Mouse (Mus musculus): ENCODE measurements around the gene Kalrn.

The Kalrn gene

DNA sequence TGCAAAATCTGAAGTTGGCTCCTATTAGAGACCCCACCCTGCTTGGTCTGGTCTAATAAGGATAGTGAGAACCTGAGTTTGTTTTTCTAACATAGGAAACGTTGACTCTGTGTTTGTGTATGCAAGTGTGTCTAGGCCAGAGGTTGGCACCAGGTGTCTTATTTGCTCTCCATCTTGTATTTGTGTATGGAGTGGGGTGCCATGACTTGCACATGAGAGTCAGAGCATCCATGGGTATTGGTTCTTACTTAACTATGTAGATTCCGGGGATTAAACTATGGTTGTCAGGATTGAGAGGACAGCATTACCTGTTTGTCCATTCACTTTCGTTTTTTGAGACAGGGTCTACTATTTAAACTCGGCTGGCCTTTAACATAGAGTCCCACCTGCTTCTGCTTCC lies 620.3 kb downstream of the Kalrn start:
- no peak for DNase-seq

DNA sequence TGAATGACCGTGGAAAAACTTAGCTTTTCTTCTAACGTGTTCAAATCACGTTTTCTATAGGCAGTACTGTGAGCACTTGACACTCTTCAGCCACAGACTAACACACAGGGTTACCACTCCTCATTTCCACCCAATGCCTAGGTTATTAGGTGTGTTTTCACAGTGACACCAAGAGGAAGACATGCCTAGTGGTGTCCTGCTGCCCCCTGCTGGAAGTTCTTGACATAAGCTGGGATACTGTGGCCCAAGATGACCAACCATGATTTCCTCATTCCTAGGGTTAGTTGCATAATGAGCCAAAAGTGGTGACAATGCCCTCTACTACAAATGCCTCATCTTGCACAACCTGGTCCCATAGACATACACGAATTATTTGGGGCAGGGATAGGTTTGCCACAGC lies 622.5 kb downstream of the Kalrn start:
- DNase-seq, result peak; percentile 88 to 92

DNA sequence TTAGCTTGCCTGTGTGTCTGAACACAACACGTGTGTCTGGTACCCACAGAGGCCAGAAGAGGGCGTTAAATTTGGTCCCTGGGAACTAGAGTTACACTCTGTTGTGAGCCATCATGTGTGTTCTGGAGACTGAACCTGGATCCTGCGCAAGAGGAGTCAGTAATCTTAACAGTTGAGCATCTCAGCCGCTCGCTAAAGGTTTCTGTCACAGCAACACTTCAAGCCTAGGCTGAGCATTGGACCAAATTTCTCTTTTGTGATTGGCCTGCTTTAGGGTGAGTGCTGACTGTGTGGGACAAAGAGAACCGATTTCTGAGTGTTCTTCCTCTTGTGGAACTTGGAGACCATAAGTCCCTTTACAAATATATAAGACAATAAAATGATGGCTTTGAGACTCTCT lies 622.9 kb downstream of the Kalrn start:
- no peak for DNase-seq

DNA sequence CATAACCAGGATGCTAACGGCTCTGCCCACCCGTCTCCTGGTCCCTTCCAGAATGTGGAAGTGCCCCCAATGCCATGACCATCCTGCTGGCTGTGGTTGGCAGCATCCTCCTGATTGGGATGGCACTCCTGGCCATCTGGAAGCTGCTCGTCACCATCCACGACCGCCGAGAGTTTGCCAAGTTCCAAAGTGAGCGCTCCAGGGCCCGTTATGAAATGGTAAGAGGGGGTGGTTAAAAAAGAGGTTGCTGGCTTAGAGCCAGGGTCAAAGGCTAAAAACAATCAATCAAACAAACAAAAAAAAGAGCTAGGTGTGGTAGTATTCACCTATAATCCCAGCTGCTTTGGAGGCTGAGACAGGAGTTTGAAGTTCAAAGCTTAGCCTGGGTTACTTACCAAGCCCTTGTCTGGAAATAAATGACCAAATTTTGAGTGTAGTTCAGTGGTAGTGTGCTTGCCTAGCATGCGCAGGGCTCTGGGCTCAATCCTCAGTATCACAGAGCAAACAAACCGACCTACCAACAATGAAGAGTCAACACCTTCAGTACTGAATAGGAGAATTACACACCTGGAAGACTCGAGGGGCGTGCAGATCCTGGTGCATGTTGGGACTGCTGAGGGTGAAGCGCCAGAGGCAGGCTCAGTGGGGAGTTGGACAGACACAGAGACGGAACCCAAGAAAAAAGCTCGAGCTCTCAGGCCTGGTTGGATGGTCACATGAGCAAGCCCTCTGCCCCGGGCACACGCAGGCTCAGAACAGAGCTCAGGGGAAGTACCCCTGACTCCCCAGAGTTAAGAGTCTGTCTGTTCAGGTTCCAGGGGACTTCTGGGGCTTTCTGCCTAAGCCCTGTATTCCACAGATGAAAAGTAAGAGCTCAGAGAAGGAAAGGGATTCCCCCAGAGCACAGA lies 625.4 kb downstream of the Kalrn start:
- peak; percentile 34 to 42 for DNase-seq

DNA sequence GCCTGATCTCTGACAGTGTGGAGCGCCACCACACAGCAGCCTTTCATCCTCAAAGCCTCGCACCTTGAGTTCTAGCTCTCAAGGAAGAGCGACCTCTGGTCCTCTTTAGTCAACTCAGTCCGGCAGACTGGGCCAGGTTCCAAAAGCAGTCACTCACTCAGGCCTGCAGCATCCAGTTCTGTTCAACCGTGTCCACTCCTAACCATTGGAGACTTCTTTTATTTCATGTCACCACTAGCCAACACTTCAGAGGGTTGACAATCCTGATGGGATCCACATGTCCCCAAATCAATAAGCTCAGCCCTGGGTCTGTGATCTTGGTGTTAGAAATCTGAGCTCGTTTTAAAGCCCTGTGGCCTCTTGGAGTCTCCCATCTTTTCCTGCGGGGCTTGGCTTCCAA lies 627.3 kb downstream of the Kalrn start:
- DNase-seq, result no peak

DNA sequence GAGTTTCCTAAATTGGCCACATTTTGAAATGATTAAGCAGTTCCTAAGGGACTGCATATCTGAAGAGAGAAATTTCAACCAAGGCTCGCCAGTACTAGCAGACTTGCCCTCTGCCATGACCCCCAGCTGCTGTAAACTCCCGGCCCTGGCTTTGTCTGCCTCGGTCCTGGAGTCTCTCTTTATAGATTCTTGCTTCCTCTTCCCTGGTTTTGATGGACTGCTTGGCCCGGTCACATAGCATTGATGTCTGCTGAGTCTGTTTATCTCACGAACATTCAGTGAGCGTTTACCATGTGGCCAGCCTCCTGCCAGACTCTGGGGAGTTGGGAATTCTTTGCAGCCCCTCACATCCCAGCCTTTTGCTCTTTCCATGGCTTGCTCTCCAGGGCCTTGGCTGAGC lies 628.6 kb downstream of the Kalrn start:
- no peak for DNase-seq

DNA sequence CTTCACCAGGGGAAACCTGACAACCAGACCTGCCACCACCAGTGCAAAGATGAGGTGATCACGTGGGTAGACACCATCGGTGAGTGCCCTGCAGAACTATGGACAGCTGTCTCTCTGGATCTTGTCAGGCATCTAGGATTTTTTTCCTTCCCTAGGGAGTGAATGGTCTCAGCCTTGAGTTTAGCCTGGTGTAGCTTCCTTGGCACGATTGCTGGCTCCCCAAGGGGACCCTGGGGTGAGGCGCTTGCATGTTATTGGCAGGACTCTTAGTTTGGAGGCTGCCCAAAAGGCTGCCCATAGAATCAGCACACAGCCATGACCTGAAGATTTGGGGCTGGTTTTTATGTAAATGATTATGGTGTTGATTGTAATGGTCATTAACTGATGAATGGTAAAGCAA lies 629.2 kb downstream of the Kalrn start:
- DNase-seq, result peak; percentile 43 to 56

DNA sequence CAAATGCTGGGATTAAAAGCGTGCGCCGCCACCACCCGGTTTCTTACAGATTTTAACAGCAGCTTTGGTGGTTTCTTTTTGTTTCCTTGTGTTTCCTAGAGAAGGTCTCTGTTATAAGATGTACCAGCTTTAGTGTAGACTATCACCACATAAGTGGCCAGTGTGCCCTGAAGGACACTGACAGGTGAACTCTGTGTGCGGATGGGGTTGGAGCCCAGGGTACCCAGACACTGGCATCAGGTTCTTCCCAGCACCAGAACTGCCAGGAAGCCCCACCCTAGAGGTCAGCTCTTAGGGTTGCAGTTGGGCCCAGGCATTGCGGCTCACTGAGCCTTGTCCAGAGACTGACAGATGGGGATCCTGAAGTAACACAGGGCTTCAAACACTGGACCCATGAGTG lies 629.9 kb downstream of the Kalrn start:
- DNase-seq, result no peak

DNA sequence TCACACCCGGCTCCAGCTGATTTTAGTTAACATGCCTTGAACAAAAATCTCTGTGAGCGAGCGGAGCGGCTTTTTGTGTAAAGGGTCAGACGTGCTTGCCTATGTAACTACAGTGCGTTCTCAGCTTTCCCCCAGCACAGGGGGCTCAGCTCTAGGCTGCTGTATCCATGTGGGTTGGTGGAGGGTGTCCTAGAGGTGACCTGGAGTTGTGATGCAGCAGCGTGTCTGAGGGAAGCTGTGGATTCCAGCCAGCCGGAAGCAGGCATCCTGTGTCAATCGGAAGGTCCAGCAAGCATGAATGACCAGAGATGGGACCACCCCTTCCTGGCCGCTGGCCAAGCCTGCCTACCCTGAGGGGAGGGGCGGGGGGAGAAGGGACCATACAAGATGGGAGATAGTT lies 631.0 kb downstream of the Kalrn start:
- DNase-seq, result no peak

DNA sequence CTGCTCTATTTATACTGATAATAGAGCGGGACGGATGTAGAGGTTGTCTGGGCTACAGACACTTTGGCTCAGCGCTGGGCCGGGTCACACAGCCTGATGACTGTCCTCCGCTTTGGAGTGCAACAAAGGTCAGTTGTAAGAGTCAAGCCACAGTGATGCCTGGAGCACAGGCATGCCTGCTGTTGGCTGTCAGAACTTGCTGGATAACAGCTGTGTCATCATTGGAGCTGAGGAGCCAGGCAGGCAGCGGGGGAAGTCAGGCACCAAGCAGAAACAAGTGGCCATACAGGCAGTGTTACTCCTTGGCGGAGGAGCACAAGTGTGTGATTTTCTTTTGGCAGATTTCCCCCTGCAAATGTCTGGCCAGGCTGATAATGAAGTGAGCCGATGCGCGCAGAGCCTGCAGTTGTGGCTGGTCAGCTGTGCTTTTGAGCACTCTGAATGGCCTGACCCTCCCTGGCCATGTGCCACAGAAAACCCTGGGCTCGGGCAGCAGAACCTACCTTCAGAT lies 632.0 kb downstream of the Kalrn start:
- DNase-seq, result peak; percentile 41 to 43

DNA sequence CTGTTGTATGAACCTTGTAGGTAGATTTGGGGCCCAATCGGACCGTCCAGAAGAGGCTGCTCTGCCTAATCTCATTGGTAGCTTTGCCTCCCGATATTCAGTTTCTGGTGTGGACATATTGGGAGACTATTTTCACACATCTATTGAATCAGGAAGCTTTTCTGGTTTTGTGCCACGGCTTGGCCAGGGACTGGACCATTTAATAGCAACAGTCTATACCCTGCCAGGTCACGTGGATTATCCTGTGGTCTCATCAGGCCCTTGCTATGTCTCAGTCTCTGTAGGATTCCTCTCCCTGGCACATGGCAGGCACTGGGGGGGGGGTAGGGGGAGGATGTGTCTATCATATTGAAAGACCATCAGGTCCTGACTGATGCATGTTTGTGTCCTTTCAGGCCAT lies 633.2 kb downstream of the Kalrn start:
- DNase-seq, result peak; percentile 64 to 67

DNA sequence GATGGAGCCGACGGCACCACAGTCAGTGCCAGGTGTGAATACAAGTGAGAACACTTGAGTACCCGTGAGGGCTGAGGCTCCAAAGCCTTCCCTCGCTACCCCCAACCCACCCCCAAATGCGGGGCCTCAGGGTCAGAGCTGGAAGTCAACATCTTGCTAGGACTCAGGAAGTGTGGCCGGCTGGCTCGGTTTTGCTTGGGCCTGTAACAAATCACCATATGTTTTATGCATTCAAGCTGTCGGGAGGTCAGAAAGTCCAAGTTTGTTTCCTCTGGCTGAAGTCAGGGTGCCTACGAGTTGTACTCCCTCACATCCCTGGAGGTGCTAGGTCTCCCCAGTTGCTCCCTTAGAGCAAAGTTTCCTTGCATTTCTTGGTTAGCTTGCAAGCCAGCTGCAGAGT lies 633.7 kb downstream of the Kalrn start:
- DNase-seq, result peak in 1 of 2 experiments; percentile 44

DNA sequence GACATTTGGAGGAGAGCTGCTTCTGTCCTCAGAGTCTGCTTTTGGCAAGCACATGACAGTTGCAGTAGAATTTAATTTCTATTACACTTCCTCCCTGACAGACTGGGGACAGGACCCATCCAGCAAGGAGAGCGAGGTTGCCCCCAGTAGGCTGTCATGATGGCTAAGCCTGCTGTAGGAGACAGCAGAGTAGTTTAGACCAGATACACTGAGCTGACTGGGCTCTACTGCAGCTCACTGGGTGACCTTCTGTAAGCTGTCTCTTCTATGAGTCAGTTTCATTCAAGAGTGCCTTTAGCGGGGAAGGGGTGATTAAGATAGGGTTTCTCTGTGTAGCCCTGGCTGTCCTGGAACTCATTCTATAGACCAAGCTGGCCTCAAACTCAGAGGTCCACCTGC lies 634.2 kb downstream of the Kalrn start:
- DNase-seq, result no peak

DNA sequence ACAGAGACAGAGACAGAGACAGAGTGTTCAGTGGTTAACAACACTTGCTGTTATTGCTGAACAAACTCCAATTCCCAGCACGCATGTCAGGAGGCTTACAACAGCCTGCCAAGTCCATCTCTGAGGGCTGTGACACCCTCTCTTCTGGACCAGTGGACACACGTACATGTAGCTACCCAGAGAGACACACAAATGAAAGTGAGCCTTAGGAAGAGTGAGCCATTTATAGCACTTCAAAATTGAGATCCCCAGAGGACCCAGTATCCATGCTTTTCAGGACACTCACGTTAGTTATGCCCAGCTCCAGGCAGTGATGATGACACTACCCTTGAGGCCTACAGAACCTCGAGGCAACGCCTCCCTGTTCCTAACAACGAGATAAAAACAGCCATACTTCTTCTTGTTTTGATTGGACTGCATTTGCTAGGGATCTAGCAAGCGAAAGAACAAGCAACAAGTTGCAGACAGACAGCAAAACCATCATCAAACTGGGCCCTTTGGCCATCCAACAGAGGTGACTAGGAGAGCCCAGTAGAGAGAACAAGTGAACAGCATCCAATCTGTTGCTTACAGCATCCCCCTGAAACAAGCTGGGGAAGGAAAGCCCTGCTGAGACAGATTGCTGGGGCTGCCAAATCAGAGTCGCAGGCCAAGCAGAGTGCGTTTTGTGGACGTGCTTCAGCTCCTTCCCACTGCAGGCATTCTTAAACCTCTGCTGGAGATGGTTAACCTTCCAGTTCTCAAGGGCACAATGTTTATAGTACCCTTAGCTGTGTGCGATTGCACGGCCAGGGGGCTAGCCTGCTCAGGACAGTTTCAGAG lies 634.8 kb downstream of the Kalrn start:
- peak; percentile 54 to 59 for DNase-seq

DNA sequence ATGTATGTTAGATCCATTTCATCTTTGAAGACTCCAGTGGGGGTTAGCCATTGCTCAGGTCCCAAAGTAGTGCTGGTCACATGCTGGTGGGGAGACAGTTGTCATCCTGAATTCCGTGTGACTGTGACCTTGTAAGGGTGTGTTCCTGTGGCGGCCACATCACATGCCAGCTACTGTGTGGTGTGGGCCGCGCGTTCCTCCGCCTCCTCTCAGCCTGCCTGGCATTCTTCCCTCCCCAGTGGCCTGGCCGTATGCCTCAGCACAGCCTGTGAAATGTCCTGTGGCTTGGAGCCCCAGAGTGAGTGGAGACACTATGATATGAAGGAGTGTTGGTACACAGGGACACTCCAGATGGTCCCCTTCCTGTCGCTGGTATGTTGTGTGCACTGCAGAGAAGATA lies 635.8 kb downstream of the Kalrn start:
- peak; percentile 91 for DNase-seq

DNA sequence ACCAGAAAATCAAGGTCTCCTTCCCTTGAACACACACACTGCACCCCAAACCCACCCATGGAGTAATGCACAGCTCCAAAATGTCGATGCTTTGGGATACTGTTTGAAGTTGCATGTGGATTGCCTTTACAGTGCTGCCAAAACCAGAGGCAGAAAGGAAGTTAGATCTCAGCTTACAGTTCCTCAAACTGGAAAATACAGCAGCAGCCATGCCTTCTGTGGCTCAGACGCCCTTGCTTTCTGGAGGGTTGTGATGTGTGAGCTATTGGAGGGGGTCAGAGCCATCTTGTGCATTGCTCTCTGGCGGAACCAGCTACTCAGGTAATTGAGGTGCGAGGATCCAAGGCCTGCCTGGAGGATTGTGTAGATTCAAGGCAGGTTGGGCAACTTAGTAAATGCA lies 636.4 kb downstream of the Kalrn start:
- DNase-seq, result no peak

DNA sequence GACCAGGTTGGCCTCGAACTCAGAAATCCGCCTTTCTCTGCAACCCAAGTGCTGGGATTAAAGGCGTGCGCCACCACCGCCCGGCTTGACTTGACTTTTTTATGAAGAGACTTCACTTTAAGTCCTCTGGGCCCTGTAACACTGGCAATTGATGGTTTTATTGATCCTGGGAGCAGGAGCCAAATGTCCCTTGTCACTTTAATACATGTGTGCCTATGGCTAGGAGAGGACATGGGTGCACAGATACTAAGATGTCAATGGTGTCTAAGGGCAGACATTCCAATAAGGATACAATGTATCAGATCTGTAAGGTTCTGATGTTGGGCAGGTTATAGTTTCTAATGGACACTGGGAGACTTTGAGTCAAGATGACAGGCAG lies 637.9 kb downstream of the Kalrn start:
- no peak for DNase-seq

DNA sequence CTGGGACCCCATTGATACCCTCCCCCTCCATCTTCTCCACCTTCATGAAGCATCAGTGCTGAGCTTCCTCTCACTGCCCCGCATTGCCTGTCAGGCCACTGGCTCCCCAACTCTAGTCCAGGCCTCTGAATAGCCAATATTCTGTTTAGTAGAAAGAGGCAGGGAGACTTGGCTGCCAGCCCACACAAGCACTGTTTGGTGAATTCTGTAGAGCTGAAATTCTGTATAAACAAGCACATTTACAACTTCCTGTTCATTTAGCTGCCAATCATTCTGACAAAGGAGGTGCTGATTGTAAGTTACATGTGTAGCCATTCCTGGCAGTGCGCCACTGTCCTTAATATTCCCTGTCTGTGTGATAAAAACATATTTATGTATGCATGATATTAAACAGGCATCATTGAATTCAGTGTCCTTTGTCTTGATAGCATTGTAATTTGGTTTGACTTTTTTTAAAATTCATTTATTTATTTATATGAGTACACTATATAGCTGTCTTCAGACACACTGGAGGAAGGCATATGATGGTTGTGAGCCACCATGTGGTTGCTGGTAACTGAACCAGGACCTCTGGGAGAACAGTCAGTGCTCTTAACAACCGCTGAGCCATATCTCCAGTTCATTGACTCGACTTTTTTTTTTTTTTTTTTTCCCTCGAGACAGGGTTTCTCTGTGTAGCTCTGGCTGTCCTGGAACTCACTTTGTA lies 638.5 kb downstream of the Kalrn start:
- peak; percentile 44 to 48 for DNase-seq

DNA sequence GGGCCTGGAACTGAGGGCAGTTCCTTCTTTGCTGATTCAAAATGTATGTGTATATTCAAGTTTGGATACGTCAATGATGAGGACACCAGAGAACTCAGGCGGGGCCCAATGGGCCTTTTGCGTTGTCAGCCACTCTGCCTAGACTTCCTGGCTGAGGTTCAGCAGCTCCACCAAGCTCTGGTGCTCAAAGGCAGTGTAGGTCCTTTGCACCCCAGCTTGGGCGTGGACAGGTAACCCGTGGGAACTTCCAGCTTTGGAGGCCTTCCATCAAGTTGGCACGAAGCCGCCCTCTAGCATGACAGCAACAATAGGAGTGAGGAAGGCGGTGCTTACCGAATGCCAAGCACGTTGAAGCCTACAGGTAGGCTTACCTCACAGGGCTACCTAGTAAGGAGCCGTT lies 639.9 kb downstream of the Kalrn start:
- no peak for DNase-seq

DNA sequence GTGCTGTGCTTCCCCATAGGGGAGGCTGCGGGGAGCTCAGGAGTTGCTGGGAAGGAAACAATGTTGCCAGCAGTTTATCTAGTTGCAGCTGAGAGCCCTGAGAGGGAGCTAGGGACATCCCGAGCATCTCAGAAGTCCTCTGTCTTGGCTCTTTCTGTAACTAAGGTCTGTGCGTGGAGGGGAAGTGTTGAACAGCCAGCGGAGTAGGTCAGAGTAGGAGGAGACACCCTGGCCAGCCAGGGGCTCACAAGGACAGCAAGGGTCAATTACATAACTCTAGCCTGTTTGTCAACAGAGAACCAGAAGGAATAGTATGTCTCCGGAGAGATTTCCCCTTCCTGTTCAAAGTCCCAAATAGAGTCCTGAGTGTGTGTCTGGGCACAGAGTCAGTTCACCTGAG lies 641.2 kb downstream of the Kalrn start:
- DNase-seq, result no peak

DNA sequence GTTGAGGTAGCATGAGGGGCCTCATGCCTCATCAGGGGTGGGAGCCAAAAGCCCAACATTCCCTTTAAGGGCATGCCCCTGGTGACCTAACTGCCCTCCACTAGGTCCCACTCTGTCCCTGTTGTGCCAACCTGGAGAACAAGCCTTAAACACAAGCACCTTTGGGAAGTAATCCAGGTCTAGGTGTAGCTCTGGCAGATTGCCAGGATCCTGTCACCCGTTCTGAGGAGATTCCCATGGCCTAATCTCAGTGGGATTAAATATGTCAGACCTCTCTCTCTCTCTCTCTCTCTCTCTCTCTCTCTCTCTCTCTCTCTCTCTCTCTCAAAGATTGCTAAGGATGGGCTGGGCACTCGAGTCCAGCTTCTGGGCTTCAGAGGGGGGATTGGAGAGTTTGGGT lies 641.6 kb downstream of the Kalrn start:
- DNase-seq, result no peak

DNA sequence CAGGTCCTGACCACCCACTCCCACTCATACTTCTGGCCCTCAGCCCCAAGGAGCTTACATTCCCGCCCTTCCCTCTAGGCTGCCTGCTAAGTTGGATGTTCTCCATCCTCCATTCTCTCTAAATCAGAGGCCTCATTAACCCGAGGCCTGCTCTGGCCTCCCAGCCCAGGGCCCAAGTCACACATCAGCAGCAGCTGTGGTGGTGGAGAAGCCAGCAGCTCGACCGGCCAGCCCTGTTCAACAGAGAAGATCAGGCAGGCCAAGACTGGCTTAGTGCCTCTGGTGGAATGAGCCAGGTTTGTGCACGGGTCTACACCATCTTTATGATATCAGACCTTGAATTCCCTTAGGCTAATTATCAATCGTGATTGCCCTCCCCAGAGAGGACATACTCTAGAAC lies 642.5 kb downstream of the Kalrn start:
- DNase-seq, result no peak

DNA sequence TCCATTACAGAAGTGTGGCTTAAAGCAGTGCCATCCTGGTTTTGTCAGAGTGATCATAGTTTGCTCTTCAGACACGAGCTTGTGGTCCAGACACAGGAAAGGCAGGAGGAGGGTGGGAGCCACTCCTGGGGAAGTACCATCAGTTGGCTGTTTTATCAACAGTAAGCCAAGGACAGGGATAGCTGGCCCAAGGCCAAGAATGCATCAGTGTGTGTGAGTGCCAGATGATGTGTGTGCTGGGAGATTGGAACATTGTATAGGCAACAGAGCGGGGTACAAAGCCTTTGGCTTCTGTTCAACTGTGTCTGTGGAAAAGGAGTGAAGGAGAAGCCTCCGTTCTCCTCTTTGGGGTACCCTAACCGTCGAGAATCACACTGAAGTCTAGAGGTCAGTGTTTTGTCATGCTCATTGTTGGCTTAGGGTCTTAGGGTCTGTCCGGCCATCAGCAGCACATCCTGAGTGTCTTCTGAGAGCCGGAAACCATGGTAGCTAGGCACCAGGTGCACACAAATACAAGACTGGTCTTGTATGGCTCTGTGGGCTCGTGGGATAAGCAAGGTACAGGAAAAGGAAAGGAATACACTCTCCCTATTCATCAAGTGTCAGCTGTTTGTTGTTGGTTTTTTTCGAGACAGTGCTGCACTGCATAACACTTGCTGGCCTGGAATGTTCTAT lies 644.4 kb downstream of the Kalrn start:
- DNase-seq, result no peak
